Comparison of ENCODE assay signal across 9 mouse cellular contexts in the genomic region with DNA sequence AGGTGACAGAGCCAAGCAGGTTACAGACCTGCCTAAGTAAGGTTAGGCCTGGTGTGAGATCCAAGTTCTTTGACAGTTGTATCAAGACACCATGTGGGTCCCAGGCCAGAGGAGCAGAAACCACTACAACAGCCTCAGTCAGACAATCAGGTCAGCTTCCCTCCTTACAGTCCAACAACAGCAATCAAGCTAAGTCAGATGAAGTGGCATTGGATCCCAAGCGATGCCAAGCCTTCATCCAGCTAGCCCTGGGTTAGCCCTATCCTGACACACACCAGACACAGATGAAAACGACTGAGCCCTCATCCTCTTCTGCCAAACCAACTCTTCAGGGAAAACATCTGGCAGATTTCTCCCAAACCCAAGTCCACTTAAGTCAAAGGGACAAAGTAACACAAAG. TPM values are rescaled to one million over a fixed set of nuclear protein-coding genes. Genes with fewer than 3 reads are reported as not detected.
A peak's percentile ranks its signal among the peaks of the same experiment; 100 is the strongest.
DNase-seq lines count a peak whose midpoint lies in the region; ATAC-seq and TF ChIP-seq lines count a peak whose summit lies in the region.
"Had no signal": no experiment of that assay in that cellular context is flagged by ENCODE, and none has a peak within 500 bp of the region (broad histone marks: within the 10 kb centered on the region; RNA-seq: fewer than 3 reads in every experiment).

No protein-coding gene starts in this region.

- H3K4me2 ChIP-seq in forebrain, embryonic 11.5 days (ENCODE audit: low read depth, low read length, severe bottlenecking): peak overlapping the region; percentile 82; the same call in 1 of the 2 replicates
- peak overlapping the region; percentile 99 for H3K4me2 ChIP-seq in liver, embryonic 14.5 days (ENCODE audit: low read depth)

- no peak for TF ChIP-seq EP300 in liver, embryonic 14.5 days (IDR thresholded peaks at IDR 0.05; ENCODE audit: low read depth)

- WGBS in heart, embryonic 10.5 days: 42% methylated on average over 2 of the region's 2 CpGs
- 64% methylated on average over 2 of the region's 2 CpGs for WGBS in forebrain, embryonic 11.5 days
- 48% methylated on average over 2 of the region's 2 CpGs for WGBS in liver, embryonic 14.5 days (ENCODE audit: insufficient replicate concordance)

- no peaks in the 10 kb centered on the region for H3K9me3 ChIP-seq in heart, embryonic 10.5 days
- H3K9me3 ChIP-seq in forebrain, embryonic 11.5 days (ENCODE audit: control insufficient read depth, low read length): no peaks in the 10 kb centered on the region
- H3K9me3 ChIP-seq in liver, embryonic 14.5 days (ENCODE audit: control insufficient read depth, low read length): no peaks in the 10 kb centered on the region

- peak overlapping the region; percentile 84; the same call in 1 of the 2 replicates for H3K4me3 ChIP-seq in heart, embryonic 10.5 days
- H3K4me3 ChIP-seq in forebrain, embryonic 11.5 days (ENCODE audit: low read depth, low read length): peak overlapping the region; percentile 91
- H3K4me3 ChIP-seq in liver, embryonic 14.5 days (ENCODE audit: insufficient read depth in 1 of 2, low read depth in 2 of 2, low read length in 2 of 2): peak overlapping the region; percentile 74 to 91

- H3K4me1 ChIP-seq in heart, embryonic 10.5 days: peaks cover 51% of the 10 kb centered on the region
- H3K4me1 ChIP-seq in forebrain, embryonic 11.5 days (replicated peaks; ENCODE audit: control insufficient read depth, insufficient read depth, low read length): peaks cover 26% of the 10 kb centered on the region; the same call in 1 of the 2 replicates
- H3K4me1 ChIP-seq in liver, embryonic 14.5 days (replicated peaks; ENCODE audit: control insufficient read depth in 2 of 2, insufficient read depth in 2 of 2, low read length in 1 of 2): peaks cover 18 to 33% of the 10 kb centered on the region in 2 experiments

- no peak for TF ChIP-seq CTCF in liver, embryonic 14.5 days (IDR thresholded peaks at IDR 0.05; ENCODE audit: low read depth)

- intact Hi-C loops in heart, postnatal 14 days (cut with DNase I): loop anchor here (5.0 kb wide), 1 partner anchor 113 kb away; no protein-coding TSS in a partner anchor

- H3K36me3 ChIP-seq in heart, embryonic 10.5 days: 0 out of 2 replicates have a peak, but pooled peaks cover 3% of the 10 kb centered on the region
- no peaks in the 10 kb centered on the region for H3K36me3 ChIP-seq in forebrain, embryonic 11.5 days (ENCODE audit: control insufficient read depth, insufficient read depth, low read length)
- H3K36me3 ChIP-seq in liver, embryonic 14.5 days (replicated peaks; ENCODE audit: control insufficient read depth, insufficient read depth, low read depth): no peaks in the 10 kb centered on the region

- H3K9ac ChIP-seq in forebrain, embryonic 11.5 days (ENCODE audit: low read length): no peak overlapping the region; the same call in 1 of the 2 replicates
- peak overlapping the region; percentile 92 for H3K9ac ChIP-seq in liver, embryonic 14.5 days (replicated peaks)

- DNase-seq in heart, embryonic 10.5 days (ENCODE audit: low spot score): no peak
- DNase-seq in heart, postnatal 14 days: no peak
- peak; percentile 25 for DNase-seq in CD4-positive helper T cell, adult 2 months (ENCODE audit: low read depth, low spot score)
- no peak for DNase-seq in forebrain, embryonic 11.5 days (ENCODE audit: low spot score)
- DNase-seq in liver, embryonic 14.5 days (ENCODE audit: low read depth in 3 of 3, low spot score in 3 of 3): no peak
- DNase-seq in frontal cortex, postnatal 25 days (ENCODE audit: low spot score in 2 of 2): no peak
- DNase-seq in adrenal gland, postnatal 14 days: no peak
- DNase-seq in adrenal gland, postnatal 25 days: no peak

- no peak for ATAC-seq in forebrain, embryonic 11.5 days (replicated peaks; ENCODE audit: low FRiP score)
- no peak for ATAC-seq in liver, embryonic 14.5 days (ENCODE audit: insufficient read depth)

- no peaks in the 10 kb centered on the region for H3K27me3 ChIP-seq in heart, embryonic 10.5 days (ENCODE audit: insufficient read depth, poor library complexity, severe bottlenecking)
- H3K27me3 ChIP-seq in forebrain, embryonic 11.5 days (ENCODE audit: control insufficient read depth, insufficient read depth, low read length): no peaks in the 10 kb centered on the region
- no peaks in the 10 kb centered on the region for H3K27me3 ChIP-seq in liver, embryonic 14.5 days (ENCODE audit: control insufficient read depth, insufficient read depth, low read length)

- H3K27ac ChIP-seq in heart, embryonic 10.5 days: peak overlapping the region; percentile 97
- H3K27ac ChIP-seq in forebrain, embryonic 11.5 days (ENCODE audit: low read depth, low read length): 0 out of 2 replicates have a peak overlapping the region, but pooled peaks have one; percentile 6
- H3K27ac ChIP-seq in liver, embryonic 14.5 days: peak overlapping the region; percentile 77

RNA-seq across cellular contexts. Expression of gene Bicra, which starts 2.2 kb away (rescaled TPM):
- polyA plus RNA-seq in heart, embryonic 10.5 days (2016; fragmentation: Nextera tagmentation; extraction: Ambion mirVana): 5.8 and 7.4 TPM in 2 replicates
- 1 to 10 TPM; 9.1 to 9.7 TPM for total RNA-seq in heart, postnatal 14 days (2021)
- 10.9 and 11.6 TPM in 2 replicates for polyA plus RNA-seq in forebrain, embryonic 11.5 days (2014; fragmentation: Nextera tagmentation; extraction: Ambion mirVana)
- 1.8 and 2.2 TPM in 2 replicates for polyA plus RNA-seq in liver, embryonic 14.5 days (2012; rRNA removed)
- 0.83 and 1.5 TPM in 2 replicates for polyA plus RNA-seq in liver, embryonic 14.5 days (2014; fragmentation: Nextera tagmentation; extraction: Ambion mirVana)
- total RNA-seq in adrenal gland, postnatal 14 days (2021): 16.1 and 16.7 TPM in 2 replicates
- total RNA-seq in adrenal gland, postnatal 25 days (2021): 14.0 and 22.5 TPM in 2 replicates

RNA-seq across cellular contexts. Expression of gene Zfp541, which starts 16.1 kb away (rescaled TPM):
- not detected in 2 replicates for polyA plus RNA-seq in heart, embryonic 10.5 days (2016; fragmentation: Nextera tagmentation; extraction: Ambion mirVana)
- not detected for total RNA-seq in heart, postnatal 14 days (2021)
- polyA plus RNA-seq in forebrain, embryonic 11.5 days (2014; fragmentation: Nextera tagmentation; extraction: Ambion mirVana): not detected in 2 replicates
- 0.02 TPM in 1 of 2 replicates, not detected in the other for polyA plus RNA-seq in liver, embryonic 14.5 days (2012; rRNA removed)
- not detected in 2 replicates for polyA plus RNA-seq in liver, embryonic 14.5 days (2014; fragmentation: Nextera tagmentation; extraction: Ambion mirVana)
- total RNA-seq in adrenal gland, postnatal 14 days (2021): 0.07 and 0.08 TPM in 2 replicates
- total RNA-seq in adrenal gland, postnatal 25 days (2021): 0.21 TPM in 1 of 2 replicates, not detected in the other
- total RNA-seq: hematopoietic stem cell, adult 5-6 weeks had no signal

RNA-seq across cellular contexts. Expression of gene Napa, which starts 52.7 kb away (rescaled TPM):
- 182 and 196 TPM in 2 replicates for polyA plus RNA-seq in heart, embryonic 10.5 days (2016; fragmentation: Nextera tagmentation; extraction: Ambion mirVana)
- 10 to 100 TPM; 86.1 to 99.9 TPM for total RNA-seq in heart, postnatal 14 days (2021)
- 156 and 167 TPM in 2 replicates for polyA plus RNA-seq in forebrain, embryonic 11.5 days (2014; fragmentation: Nextera tagmentation; extraction: Ambion mirVana)
- 88.9 and 110 TPM in 2 replicates for polyA plus RNA-seq in liver, embryonic 14.5 days (2012; rRNA removed)
- 107 and 112 TPM in 2 replicates for polyA plus RNA-seq in liver, embryonic 14.5 days (2014; fragmentation: Nextera tagmentation; extraction: Ambion mirVana)
- total RNA-seq in adrenal gland, postnatal 14 days (2021): 117 and 128 TPM in 2 replicates
- total RNA-seq in adrenal gland, postnatal 25 days (2021): 137 and 149 TPM in 2 replicates

Comparison
In these comparisons a context has a peak if more than half of its experiments do, and no peak if none do; other contexts are left out.
1. H3K27ac ChIP-seq: peak in every context shown above with its lines; median percentile 97 in heart, embryonic 10.5 days; 77 in liver, embryonic 14.5 days; 6 in forebrain, embryonic 11.5 days.